Mouse (Mus musculus) kidney, adult 2 months (tissue): ENCODE measurements around the gene Pik3cg. TPM values are rescaled to one million over a fixed set of nuclear protein-coding genes. Genes with fewer than 3 reads are reported as not detected.

Experiments used
- DNase-seq: peaks from one replicate; pipeline ENCODE4 v3.0.0; 2021
- H3K27ac ChIP-seq: fragments of 200-500 bp; 2 replicates; pipeline ENCODE4 v1.5.1; 2012; ENCODE audit warnings: low read depth, low read length, control low read depth, inconsistent platforms; ENCODE audit not compliant: insufficient read depth
- H3K27me3 ChIP-seq: fragments of 200-500 bp; replicated peaks from 2 replicates; pipeline ENCODE4 v1.6.1; 2012; ENCODE audit warnings: mild to moderate bottlenecking, moderate library complexity, low read length, inconsistent platforms; ENCODE audit not compliant: control insufficient read depth, insufficient read depth
- H3K36me3 ChIP-seq: fragments of 200-500 bp; 2 replicates; pipeline ENCODE4 v1.6.1; 2012; ENCODE audit warnings: mild to moderate bottlenecking, moderate library complexity, low read length, inconsistent platforms; ENCODE audit not compliant: control insufficient read depth, insufficient read depth
- H3K4me1 ChIP-seq: fragments of 200-500 bp; 2 replicates; pipeline ENCODE4 v1.6.1; 2011; ENCODE audit warnings: low read length; ENCODE audit not compliant: control insufficient read depth, insufficient read depth
- H3K4me3 ChIP-seq: fragments of 200-500 bp; 2 replicates; pipeline ENCODE4 v1.5.1; 2011; ENCODE audit warnings: mild to moderate bottlenecking, low read depth, low read length, control low read depth; ENCODE audit not compliant: insufficient read depth
- CTCF ChIP-seq: fragments of 200-500 bp; conservative IDR thresholded peaks from 2 replicates; pipeline ENCODE4 v1.5.1; 2011; ENCODE audit warnings: low read depth, mild to moderate bottlenecking, control low read depth, low read length, moderate library complexity, mixed read lengths; ENCODE audit not compliant: insufficient read depth, insufficient read length
- POLR2A ChIP-seq: fragments of 200-500 bp; IDR thresholded peaks from one replicate; pipeline ENCODE4 v1.6.1; 2011; ENCODE audit warnings: low read depth, low read length, control low read depth
- WGBS: fragments of 180-500 bp; shearing (Covaris S2); methylation state at CpG from one replicate; pipeline ENCODE4 v1.1.7; 2018; 5-methylcytosine and 5-hydroxymethylcytosine counted together
- polyA plus RNA-seq: library from polyadenylated mRNA; depleted of rRNA; stranded (reverse); fragments of >200 nt; gene quantifications from 2 replicates; pipeline ENCODE4 v1.2.3, GENCODE M21; 2012

The Pik3cg gene
- polyA plus RNA-seq, 1 experiment: 1.5 TPM

DNA sequence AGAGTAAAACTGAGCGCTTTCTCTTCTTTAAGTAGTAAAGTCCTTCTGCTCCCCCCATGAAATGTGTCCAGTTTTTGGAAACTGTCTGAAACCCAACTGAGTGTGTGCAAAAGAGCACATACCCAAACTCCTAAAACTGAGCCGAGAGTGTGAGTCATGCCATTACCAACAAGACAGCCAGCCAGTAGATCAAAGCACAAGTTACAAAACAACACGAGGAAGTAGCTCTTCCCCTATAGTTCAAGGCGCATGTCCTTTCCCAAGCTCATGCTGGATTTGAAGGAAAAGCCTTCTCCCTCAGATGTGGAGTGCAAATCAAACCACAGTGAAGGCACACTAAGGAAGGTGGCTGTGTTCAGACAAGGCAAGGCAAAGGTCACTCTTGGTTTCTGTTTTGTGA lies 17.5 kb downstream of the Pik3cg start:
- DNase-seq: no peak
- Histone ChIP-seq H3K4me3 (no peak overlapping the region), H3K27me3 (no peaks in the 10 kb centered on the region), H3K27ac (no peak overlapping the region), H3K4me1 (no peaks in the 10 kb centered on the region), H3K36me3 (no peaks in the 10 kb centered on the region)
- 67% methylated on average over 4 of the region's 4 CpGs for WGBS
- TF ChIP-seq POLR2A: no peak
- no peak for TF ChIP-seq CTCF

DNA sequence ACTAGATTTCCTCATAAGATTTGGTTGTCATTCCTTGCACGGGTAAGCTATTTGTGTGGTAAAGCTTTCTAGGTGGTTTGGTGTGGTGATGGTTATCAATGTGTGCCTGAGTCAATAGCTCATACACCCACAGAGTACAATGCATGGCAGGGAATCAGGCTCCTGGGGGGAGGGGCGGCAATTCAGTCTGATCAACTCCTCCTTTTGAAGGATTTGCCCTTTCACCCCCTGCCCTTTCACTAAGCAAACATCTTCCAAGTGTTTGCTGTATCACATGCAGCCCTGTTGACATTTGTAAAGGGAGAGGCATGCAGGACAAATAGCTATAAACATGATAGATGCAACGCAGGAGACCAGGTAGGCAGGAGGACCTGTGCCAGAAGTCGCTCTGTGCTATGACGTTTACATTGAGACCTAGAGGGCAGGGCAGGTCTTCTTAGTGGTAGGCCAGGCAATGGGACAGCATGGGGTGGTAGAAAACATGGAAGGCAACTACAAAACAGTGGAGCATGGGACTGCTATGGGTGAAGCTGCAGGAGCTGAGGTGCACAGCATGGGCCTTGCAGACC lies 20.7 kb downstream of the Pik3cg start:
- no peak for DNase-seq
- H3K27me3 ChIP-seq: no peaks in the 10 kb centered on the region

DNA sequence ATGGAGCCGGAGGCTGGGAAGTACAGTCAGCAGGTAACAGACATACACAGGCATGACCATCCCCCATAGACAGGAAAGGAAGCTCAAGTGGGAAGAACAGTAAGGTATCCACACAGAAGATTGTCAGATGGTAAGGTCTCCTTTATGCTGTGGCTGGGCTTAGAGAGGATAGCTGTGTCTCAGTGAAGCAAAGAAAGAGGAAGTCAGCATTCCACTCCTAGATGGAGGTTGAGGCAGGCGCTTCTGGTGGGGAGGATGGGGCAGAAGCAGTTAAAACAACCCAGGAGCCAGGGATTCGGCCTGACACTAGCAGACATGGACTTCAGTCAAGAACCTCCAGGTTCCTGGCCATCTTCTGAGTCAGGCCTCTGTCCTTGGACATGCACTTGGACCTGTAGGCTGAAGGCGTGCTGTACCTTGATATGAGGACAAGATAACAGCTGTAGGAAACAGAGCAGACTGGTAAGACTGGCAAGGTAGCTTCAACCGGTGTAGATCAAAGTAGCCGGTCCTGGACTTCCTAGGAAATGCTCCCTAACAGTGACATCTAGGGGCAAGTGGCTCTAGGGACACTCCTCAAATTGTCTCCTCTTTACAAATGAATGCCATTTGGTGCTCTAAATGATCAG lies 21.7 kb downstream of the Pik3cg start:
- TF ChIP-seq CTCF (no peak), POLR2A (no peak)
- WGBS: 83% methylated on average over 6 of the region's 6 CpGs
- DNase-seq: no peak
- Histone ChIP-seq H3K27ac (no peak overlapping the region), H3K4me3 (no peak overlapping the region), H3K27me3 (no peaks in the 10 kb centered on the region), H3K36me3 (no peaks in the 10 kb centered on the region), H3K4me1 (no peaks in the 10 kb centered on the region)

More for the DNA sequence above, 20.7 kb downstream of the Pik3cg start:
- H3K36me3 ChIP-seq: no peaks in the 10 kb centered on the region
- no peak for TF ChIP-seq CTCF
- TF ChIP-seq POLR2A: no peak
- H3K4me1 ChIP-seq: no peaks in the 10 kb centered on the region
- WGBS: 69% methylated on average over 5 of the region's 5 CpGs
- H3K27ac ChIP-seq: no peak overlapping the region
- H3K4me3 ChIP-seq: no peak overlapping the region

DNA sequence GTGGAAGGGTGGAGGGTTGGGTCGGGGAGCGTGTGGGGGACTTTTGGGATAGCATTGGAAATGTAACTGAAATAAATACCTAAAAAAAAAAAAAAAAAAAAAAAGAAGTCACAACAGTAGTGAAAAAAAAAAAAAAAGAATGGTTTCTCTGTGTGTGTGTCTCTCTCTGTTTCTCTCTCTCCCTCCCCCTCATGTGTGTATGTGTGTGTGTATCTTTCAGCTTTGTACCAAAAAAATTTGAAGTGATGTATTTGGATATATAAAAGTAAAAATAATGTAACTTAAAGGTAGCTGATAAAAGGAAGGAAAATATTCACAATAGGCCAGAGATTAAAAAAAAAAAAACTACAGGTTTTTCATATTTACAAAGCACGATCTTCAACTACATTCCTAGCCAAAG lies 23.6 kb downstream of the Pik3cg start:
- no peaks in the 10 kb centered on the region for H3K36me3 ChIP-seq
- no peak overlapping the region for H3K27ac ChIP-seq
- no peaks in the 10 kb centered on the region for H3K4me1 ChIP-seq
- no peak for DNase-seq
- H3K27me3 ChIP-seq: no peaks in the 10 kb centered on the region
- no peak for TF ChIP-seq CTCF
- over 99% methylated on average over 3 of the region's 3 CpGs for WGBS
- no peak overlapping the region for H3K4me3 ChIP-seq

DNA sequence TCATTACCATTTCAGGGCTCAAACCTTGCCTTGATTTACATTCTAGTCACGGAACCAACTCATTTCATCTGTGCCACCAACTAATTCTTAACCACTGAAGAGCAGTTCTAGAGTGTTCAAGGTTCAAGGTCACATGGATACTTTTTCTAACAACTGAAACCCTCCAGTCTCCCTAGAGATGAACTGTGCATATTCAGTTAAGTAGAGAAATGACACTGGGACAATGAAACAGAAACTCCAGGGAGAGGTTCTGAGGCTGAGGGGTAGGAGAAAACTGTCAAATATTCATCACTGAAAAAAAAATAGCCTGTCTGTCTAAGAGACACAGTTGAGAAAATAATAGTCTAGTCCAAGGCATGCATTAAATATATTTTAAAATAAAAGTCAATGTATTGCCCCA lies 24.9 kb downstream of the Pik3cg start:
- Histone ChIP-seq H3K4me1 (no peaks in the 10 kb centered on the region), H3K27me3 (no peaks in the 10 kb centered on the region), H3K27ac (no peak overlapping the region), H3K4me3 (no peak overlapping the region), H3K36me3 (no peaks in the 10 kb centered on the region)
- DNase-seq: no peak
- TF ChIP-seq POLR2A (no peak), CTCF (no peak)
- 65% methylated on average over 1 of the region's 1 CpGs for WGBS

DNA sequence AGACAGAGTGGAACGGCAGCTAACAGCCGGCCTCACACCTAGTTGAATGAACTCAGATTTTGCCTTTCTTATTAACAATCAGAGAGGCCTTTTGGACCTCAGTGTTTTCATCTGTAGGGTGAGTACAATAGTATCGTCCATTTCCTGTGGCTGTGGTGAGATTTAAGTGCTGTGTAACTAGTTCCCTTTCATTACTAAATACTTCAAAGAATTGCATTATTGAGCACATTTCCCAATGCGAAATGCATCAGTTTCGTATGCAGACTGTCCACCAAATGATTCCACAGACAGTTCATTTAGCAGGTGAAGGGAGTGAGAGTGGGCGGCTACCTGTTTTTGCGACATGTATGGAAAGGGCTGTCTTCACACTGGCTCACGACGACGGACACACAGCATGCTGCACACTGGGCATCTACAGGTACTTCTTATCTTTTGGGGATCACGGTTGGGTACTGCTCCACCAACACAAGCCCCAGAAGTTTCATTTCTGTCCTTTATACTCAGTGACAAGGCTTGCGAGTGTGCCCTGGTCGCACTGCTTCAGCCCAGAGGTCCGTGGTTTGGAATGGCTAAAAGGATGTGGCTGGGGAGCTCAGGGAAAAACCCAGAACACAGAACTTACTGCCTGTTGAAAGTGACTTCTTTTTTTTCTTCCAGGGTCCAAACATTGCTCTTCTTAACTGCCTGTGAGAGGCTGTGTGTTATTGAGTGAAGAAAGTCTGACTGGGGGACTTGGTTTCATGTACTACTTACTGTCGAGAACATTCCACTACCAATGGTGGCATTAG lies 25.6 kb downstream of the Pik3cg start:
- TF ChIP-seq CTCF: no peak
- no peak for TF ChIP-seq POLR2A
- Histone ChIP-seq H3K27me3 (no peaks in the 10 kb centered on the region), H3K36me3 (no peaks in the 10 kb centered on the region), H3K4me3 (no peak overlapping the region), H3K4me1 (no peaks in the 10 kb centered on the region), H3K27ac (no peak overlapping the region)
- no peak for DNase-seq
- 91% methylated on average over 15 of the region's 15 CpGs for WGBS

DNA sequence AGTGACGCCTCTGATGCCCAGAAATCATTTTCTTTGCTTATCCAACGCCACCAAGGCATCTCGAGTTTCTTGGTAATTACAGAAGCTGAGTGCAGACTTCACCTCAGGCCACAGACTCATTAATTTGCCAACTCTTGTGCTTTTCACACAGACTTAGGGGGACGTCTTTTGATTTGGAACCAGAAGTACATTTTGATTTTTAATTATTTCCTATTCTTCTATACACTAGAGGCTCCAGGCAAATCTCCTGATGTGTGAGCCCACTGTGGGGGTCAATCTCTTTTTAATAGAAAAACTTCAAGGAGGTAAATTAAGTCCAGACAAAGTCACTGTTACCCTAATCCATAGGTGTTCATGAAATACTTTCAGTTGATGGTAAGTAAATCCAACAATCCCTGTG lies 26.6 kb downstream of the Pik3cg start:
- no peak overlapping the region for H3K27ac ChIP-seq
- WGBS: 48% methylated on average over 4 of the region's 4 CpGs
- no peaks in the 10 kb centered on the region for H3K4me1 ChIP-seq
- no peak overlapping the region for H3K4me3 ChIP-seq
- no peak for DNase-seq
- no peak for TF ChIP-seq POLR2A
- no peak for TF ChIP-seq CTCF
- H3K27me3 ChIP-seq: no peaks in the 10 kb centered on the region
- no peaks in the 10 kb centered on the region for H3K36me3 ChIP-seq
